Mouse (Mus musculus): ENCODE data around the gene Osbp2. TPM values are rescaled to one million over a fixed set of nuclear protein-coding genes. Genes with fewer than 3 reads are reported as not detected.

Gene Osbp2
- polyA plus RNA-seq, 1 experiment from 2014 or later, result 0.51 TPM

DNA sequence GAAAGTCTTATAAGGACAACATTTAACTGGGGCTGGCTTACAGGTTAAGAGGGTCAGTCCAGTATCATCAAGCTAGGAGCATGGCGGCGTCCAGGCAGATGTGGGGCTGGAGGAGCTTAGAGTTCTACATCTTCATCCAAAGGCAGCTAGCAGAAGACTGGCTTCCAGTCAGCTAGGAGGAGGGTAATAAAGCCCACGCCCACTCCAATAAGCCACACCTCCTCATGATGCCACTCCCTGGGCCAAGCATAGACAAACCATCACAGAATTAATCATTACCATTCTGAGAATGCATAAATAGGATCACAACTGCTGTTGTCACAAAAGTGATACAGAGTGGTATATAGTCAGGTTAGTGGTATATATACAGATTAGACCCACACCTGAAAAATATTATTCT lies 73.8 kb downstream of the Osbp2 start:
- H3K9me3 ChIP-seq (ENCODE audit: control insufficient read depth, low read length), result no peaks in the 10 kb centered on the region
- no peak overlapping the region for H3K27ac ChIP-seq (ENCODE audit: low read depth)
- DNase-seq (ENCODE audit: low spot score), result no peak
- no peak overlapping the region for H3K4me2 ChIP-seq (ENCODE audit: low read length)
- H3K27me3 ChIP-seq (replicated peaks; ENCODE audit: control insufficient read depth, insufficient read depth, low read length), result no peaks in the 10 kb centered on the region
- ATAC-seq (replicated peaks; ENCODE audit: low FRiP score, low TSS enrichment, low read depth), result no peak
- no peak overlapping the region for H3K9ac ChIP-seq (ENCODE audit: low read length)
- no peaks in the 10 kb centered on the region for H3K36me3 ChIP-seq (ENCODE audit: control insufficient read depth, insufficient read depth, low read length)
- H3K4me1 ChIP-seq (replicated peaks; ENCODE audit: control insufficient read depth, insufficient read depth, low read length), result no peaks in the 10 kb centered on the region
- no peak overlapping the region for H3K4me3 ChIP-seq (ENCODE audit: low read depth, low read length)
- WGBS, result 74% methylated on average over 3 of the region's 3 CpGs

DNA sequence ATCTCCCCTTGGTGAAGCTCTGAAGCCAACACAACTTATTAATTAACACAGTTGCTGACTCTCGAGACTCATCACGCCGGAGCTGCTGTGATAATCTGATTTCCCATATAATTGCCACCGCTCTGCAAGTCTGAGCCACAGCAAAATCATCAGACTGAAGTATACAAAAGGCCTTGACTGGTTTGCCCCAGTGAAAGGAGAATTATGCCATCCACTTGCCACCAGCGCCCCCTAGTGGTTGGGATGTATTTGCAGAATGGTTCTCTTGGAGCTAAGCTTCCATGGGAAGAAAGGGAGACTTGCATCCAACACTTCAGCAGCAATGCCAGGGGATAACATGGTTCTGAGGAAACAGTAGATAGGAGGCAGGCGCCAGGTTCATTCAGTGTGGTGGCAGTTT lies 77.1 kb downstream of the Osbp2 start:
- Histone ChIP-seq H3K4me1 (replicated peaks; ENCODE audit: control insufficient read depth, insufficient read depth, low read length) (no peaks in the 10 kb centered on the region), H3K9ac (ENCODE audit: low read length) (no peak overlapping the region), H3K4me2 (ENCODE audit: low read length) (no peak overlapping the region), H3K27ac (ENCODE audit: low read depth) (no peak overlapping the region), H3K36me3 (ENCODE audit: control insufficient read depth, insufficient read depth, low read length) (no peaks in the 10 kb centered on the region), H3K27me3 (replicated peaks; ENCODE audit: control insufficient read depth, insufficient read depth, low read length) (no peaks in the 10 kb centered on the region), H3K9me3 (ENCODE audit: control insufficient read depth, low read length) (no peaks in the 10 kb centered on the region), H3K4me3 (ENCODE audit: low read depth, low read length) (no peak overlapping the region)
- DNase-seq (ENCODE audit: low spot score) (peak; percentile 97), ATAC-seq (replicated peaks; ENCODE audit: low FRiP score, low TSS enrichment, low read depth) (no peak)
- 27% methylated on average over 6 of the region's 6 CpGs for WGBS

DNA sequence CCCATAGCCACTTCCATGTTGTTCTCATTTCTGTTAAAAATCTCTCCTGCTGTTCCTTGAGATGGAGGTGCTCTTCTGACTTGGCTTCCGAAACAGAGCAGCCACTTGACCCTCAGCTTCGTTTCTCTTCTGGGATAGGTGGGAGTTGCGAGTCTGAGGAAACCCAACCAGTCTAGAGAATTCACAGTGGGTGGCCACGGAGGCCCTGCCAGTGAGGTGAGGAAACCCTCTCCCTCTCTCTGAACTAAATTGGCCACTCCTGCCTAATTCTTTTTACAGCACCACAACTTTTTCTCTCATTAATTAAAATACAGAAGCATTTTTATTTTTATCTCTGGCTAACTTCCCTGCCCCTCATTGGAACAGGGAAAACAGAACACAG lies 88.4 kb downstream of the Osbp2 start:
- Histone ChIP-seq H3K4me2 (ENCODE audit: low read length) (no peak overlapping the region), H3K27me3 (replicated peaks; ENCODE audit: control insufficient read depth, insufficient read depth, low read length) (peaks cover 48% of the 10 kb centered on the region), H3K9ac (ENCODE audit: low read length) (no peak overlapping the region), H3K36me3 (ENCODE audit: control insufficient read depth, insufficient read depth, low read length) (no peaks in the 10 kb centered on the region), H3K4me3 (ENCODE audit: low read depth, low read length) (no peak overlapping the region), H3K4me1 (replicated peaks; ENCODE audit: control insufficient read depth, insufficient read depth, low read length) (0 out of 2 replicates have a peak, but pooled peaks cover 4% of the 10 kb centered on the region), H3K9me3 (ENCODE audit: control insufficient read depth, low read length) (no peaks in the 10 kb centered on the region), H3K27ac (ENCODE audit: low read depth) (no peak overlapping the region)
- WGBS, result 50% methylated on average over 4 of the region's 4 CpGs
- ATAC-seq (replicated peaks; ENCODE audit: low FRiP score, low TSS enrichment, low read depth) (no peak), DNase-seq (ENCODE audit: low spot score) (no peak)

DNA sequence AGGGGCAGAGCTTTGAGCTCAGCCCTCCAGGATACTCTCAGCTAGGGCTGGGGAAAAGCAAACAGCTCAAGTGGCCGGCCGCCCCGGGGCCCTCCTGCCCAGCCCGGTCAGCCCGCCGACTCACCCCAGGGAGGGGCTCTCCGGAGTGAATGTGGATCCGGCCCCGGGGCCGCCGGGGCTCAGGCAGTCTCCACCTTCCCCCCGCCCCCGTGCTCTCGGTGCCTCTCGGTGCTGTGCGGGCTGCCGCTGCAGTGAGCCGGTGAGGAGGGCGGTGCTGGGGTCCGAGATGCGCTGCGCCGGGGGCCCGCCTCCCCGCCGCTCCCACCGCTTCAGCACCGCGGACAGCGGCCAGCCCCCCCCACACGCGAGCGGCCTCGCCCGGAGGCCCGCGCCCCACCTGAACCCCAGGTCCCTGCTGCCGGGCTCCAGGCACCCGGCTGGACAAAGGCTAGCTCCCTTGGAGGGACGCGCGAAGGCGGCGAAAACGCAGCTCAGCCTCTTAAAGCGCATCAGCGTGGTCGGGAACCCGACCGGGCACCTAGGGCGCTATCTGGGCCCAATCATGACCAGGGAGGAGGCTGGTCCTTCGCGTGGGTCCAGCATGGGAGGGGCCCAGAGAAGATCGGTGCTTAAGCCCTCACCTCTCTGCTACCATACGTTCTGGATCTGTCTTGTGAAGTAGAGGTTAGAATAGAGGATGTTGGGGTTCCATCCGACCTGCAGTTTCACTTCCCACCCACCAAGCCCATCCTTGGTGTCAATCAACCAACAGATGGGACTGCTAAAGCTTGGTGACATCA lies 89.0 kb downstream of the Osbp2 start:
- Histone ChIP-seq H3K36me3 (ENCODE audit: control insufficient read depth, insufficient read depth, low read length) (no peaks in the 10 kb centered on the region), H3K4me2 (ENCODE audit: low read length) (peak overlapping the region; percentile 45), H3K4me3 (ENCODE audit: low read depth, low read length) (peak overlapping the region; percentile 27), H3K27ac (ENCODE audit: low read depth) (no peak overlapping the region), H3K9ac (ENCODE audit: low read length) (no peak overlapping the region), H3K4me1 (replicated peaks; ENCODE audit: control insufficient read depth, insufficient read depth, low read length) (0 out of 2 replicates have a peak, but pooled peaks cover 4% of the 10 kb centered on the region), H3K9me3 (ENCODE audit: control insufficient read depth, low read length) (no peaks in the 10 kb centered on the region), H3K27me3 (replicated peaks; ENCODE audit: control insufficient read depth, insufficient read depth, low read length) (peaks cover 48% of the 10 kb centered on the region)
- 2% methylated on average over 55 of the region's 56 CpGs for WGBS
- DNase-seq (ENCODE audit: low spot score) (peak; percentile 81), ATAC-seq (replicated peaks; ENCODE audit: low FRiP score, low TSS enrichment, low read depth) (0 out of 2 replicates have a peak, but pooled peaks have one; percentile 40)

DNA sequence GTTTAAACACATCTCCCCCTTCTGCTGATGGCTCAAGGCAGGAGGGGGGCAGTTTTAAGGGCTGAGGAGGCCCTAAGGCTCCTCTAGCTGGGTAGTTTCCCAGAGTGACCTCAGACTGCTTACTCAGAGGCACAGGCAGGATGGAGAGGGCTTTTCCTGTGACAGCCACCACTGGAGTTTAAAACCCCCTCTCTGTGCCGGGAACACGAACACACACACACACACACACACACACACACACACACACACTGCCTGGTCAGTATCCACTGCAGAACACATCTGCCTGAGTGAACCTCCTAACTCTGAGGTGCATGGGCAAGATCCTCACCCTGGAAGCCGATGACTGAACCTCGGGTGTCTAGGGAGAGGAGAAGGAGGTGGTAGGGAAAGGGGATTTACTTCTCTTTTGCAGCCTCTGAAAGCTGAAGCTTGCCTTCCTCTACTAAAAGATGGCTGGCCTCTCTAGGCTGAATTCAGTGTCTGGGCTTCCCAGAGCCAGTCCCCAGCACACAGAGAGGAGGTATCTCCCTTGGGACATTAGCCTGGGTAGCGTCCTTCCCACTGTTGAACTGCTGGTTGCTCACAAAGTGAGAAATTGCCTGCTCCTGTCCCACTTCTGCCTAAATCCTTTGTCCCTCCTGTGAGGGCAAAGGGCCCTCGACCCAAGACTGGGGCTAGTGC lies 89.8 kb downstream of the Osbp2 start:
- Histone ChIP-seq H3K4me1 (replicated peaks; ENCODE audit: control insufficient read depth, insufficient read depth, low read length) (0 out of 2 replicates have a peak, but pooled peaks cover 4% of the 10 kb centered on the region), H3K27me3 (replicated peaks; ENCODE audit: control insufficient read depth, insufficient read depth, low read length) (peaks cover 46% of the 10 kb centered on the region), H3K9ac (ENCODE audit: low read length) (no peak overlapping the region), H3K4me3 (ENCODE audit: low read depth, low read length) (no peak overlapping the region), H3K9me3 (ENCODE audit: control insufficient read depth, low read length) (no peaks in the 10 kb centered on the region), H3K27ac (ENCODE audit: low read depth) (no peak overlapping the region), H3K4me2 (ENCODE audit: low read length) (peak overlapping the region; percentile 45), H3K36me3 (ENCODE audit: control insufficient read depth, insufficient read depth, low read length) (no peaks in the 10 kb centered on the region)
- no peak for DNase-seq (ENCODE audit: low spot score)
- ATAC-seq (replicated peaks; ENCODE audit: low FRiP score, low TSS enrichment, low read depth), result no peak
- WGBS, result 38% methylated on average over 6 of the region's 6 CpGs

DNA sequence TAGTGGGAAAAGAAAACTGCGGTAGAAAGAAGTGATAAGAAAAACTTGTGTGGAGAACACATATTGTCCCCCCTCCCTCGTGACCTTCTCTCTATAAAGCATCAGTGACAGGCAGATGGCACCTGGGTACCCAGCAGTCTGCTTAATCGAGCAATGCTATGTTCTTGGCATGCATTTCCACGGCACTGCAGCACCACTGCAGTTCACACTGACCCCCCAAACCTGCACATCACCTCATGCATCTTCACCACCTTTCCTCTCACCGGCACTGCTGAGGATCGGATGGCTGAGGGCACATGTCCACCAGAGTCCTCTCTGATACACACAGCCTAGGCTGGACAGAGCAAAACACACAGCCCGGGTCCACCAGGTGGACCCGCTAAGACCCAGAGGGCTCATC lies 90.6 kb downstream of the Osbp2 start:
- H3K4me2 ChIP-seq (ENCODE audit: low read length), result no peak overlapping the region
- DNase-seq (ENCODE audit: low spot score) (no peak), ATAC-seq (replicated peaks; ENCODE audit: low FRiP score, low TSS enrichment, low read depth) (no peak)
- H3K36me3 ChIP-seq (ENCODE audit: control insufficient read depth, insufficient read depth, low read length), result no peaks in the 10 kb centered on the region
- peaks cover 46% of the 10 kb centered on the region for H3K27me3 ChIP-seq (replicated peaks; ENCODE audit: control insufficient read depth, insufficient read depth, low read length)
- no peaks in the 10 kb centered on the region for H3K9me3 ChIP-seq (ENCODE audit: control insufficient read depth, low read length)
- H3K4me3 ChIP-seq (ENCODE audit: low read depth, low read length), result no peak overlapping the region
- WGBS, result 76% methylated on average over 8 of the region's 8 CpGs
- 0 out of 2 replicates have a peak, but pooled peaks cover 4% of the 10 kb centered on the region for H3K4me1 ChIP-seq (replicated peaks; ENCODE audit: control insufficient read depth, insufficient read depth, low read length)
- H3K27ac ChIP-seq (ENCODE audit: low read depth), result no peak overlapping the region
- no peak overlapping the region for H3K9ac ChIP-seq (ENCODE audit: low read length)

DNA sequence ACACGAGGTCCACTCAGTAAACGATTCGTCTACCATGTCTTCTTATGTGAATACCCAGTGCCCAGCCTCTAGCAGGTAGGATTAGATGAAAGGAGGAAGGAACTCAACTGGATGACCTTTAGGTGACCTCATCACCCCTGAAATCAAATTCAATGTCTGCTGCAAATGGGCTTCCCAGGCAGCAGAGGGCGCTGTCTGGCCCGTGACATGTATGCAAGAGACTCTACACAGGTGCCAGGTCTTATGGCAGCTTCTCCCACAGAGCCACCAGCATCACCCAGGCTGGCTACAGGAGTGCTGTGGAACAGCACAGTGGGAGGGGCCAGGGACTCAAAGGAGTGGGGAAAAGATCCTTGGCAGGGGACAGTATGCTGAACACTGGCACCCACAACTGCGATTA lies 92.4 kb downstream of the Osbp2 start:
- Histone ChIP-seq H3K4me3 (ENCODE audit: low read depth, low read length) (no peak overlapping the region), H3K36me3 (ENCODE audit: control insufficient read depth, insufficient read depth, low read length) (no peaks in the 10 kb centered on the region), H3K27ac (ENCODE audit: low read depth) (no peak overlapping the region), H3K9me3 (ENCODE audit: control insufficient read depth, low read length) (no peaks in the 10 kb centered on the region), H3K4me1 (replicated peaks; ENCODE audit: control insufficient read depth, insufficient read depth, low read length) (0 out of 2 replicates have a peak, but pooled peaks cover 4% of the 10 kb centered on the region), H3K4me2 (ENCODE audit: low read length) (no peak overlapping the region), H3K9ac (ENCODE audit: low read length) (no peak overlapping the region), H3K27me3 (replicated peaks; ENCODE audit: control insufficient read depth, insufficient read depth, low read length) (peaks cover 44% of the 10 kb centered on the region)
- DNase-seq (ENCODE audit: low spot score), result no peak
- ATAC-seq (replicated peaks; ENCODE audit: low FRiP score, low TSS enrichment, low read depth), result no peak
- 48% methylated on average over 6 of the region's 6 CpGs for WGBS

DNA sequence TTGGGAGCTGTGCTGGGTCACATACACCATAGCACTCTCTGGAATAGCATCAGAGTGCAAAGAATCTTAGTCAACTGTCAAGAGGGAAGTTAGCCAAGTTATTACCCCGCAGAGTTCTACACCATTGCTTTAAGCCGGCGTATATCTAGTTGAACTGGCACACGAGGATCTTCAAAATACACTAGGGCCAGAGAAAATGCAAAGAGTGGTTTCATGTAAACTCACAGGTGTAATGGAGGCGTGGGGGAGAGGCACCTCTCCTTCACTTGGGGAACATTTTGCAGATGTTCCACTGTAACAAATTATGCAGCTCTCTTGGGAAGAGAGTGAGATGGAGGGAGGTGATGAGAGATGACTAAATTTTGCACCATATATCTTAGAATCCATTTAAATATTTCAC lies 95.9 kb downstream of the Osbp2 start:
- Histone ChIP-seq H3K27ac (ENCODE audit: low read depth) (no peak overlapping the region), H3K4me1 (replicated peaks; ENCODE audit: control insufficient read depth, insufficient read depth, low read length) (no peaks in the 10 kb centered on the region), H3K9me3 (ENCODE audit: control insufficient read depth, low read length) (no peaks in the 10 kb centered on the region), H3K4me2 (ENCODE audit: low read length) (no peak overlapping the region), H3K36me3 (ENCODE audit: control insufficient read depth, insufficient read depth, low read length) (no peaks in the 10 kb centered on the region), H3K4me3 (ENCODE audit: low read depth, low read length) (no peak overlapping the region), H3K27me3 (replicated peaks; ENCODE audit: control insufficient read depth, insufficient read depth, low read length) (peaks cover 25% of the 10 kb centered on the region), H3K9ac (ENCODE audit: low read length) (no peak overlapping the region)
- 88% methylated on average over 5 of the region's 5 CpGs for WGBS
- ATAC-seq (replicated peaks; ENCODE audit: low FRiP score, low TSS enrichment, low read depth) (no peak), DNase-seq (ENCODE audit: low spot score) (no peak)
